Mouse (Mus musculus) natural killer cell, adult 2 months (primary cell): ENCODE measurements around the gene Rae1.

Source experiments
- DNase-seq, 2 experiments: peaks; one replicate each; pipeline ENCODE4 v3.0.0; 2022; ENCODE audit warnings: low spot score in 2 of 2

Rae1 gene

DNA sequence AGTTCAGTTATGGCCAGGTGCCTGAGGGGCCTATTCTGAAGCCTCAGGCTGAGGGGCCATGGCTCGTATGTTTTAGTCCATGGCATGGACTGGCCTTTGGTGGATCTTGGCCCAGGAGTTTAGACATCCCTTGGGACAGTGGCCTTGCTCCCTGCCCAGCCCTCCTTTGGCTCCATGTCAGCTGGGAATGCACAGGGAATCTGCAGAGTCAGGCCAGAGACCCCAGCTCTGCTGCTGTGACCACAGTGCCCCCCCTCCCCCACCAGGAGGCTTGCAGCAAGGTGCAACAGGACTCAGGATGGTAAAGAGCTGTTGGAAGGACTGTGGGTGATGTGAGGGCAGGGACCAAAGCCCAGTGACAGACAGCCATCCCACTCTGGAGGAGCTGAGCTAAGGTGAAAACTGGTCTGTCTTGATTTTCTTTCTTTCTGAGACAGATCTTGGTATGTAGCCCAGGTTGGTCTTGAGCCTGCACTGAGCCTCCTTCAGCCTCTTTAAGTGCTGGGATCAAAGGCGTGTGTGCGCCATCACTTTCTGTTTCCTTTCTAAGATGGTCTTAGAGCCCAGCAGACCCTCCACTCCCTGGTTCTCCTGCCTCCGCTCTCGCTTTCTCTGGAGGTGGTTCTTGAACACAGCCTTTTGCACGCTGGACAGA, 27.4 kb downstream of the Rae1 start:
- DNase-seq = no peak

DNA sequence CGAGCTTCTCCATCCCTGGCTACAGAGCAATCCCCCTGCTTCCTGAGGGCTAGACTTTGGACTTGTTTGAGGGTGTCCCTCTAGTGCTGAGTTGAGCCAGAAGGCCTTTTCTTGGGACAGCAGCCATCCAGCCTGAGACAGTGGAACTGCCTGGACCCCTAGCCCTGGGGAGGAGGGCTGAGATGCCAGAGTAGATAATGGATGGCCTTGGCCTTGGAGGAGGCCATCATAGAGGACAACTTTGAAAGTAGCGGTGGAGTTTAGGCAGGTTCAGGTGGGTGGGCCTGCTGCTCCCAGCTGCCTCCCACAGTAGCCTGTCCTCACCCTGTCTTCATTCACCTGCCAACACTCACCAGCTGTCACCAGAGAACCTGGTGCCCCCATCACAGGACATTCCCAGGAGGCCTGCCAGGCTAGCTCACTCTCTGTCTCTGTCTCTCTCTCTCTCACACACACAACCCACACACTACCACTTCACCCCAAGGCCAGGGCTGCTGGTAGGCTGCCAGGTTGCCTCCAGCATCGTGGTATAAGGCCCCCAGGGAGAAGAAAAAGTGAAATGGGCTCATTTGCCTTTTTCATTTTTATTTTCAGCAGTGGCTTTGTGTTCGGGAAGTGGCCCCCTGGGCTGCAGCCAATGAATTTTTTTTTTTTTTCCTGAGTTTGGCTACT, 28.0 kb downstream of the Rae1 start:
- no peak for DNase-seq

GRCm38 (mm10) chr2:173028508-173029031, 28.7 kb downstream of the Rae1 start:
- DNase-seq = no peak

GRCm38 (mm10) chr2:173030591-173031338, 30.8 kb downstream of the Rae1 start:
- no peak for DNase-seq

GRCm38 (mm10) chr2:173033531-173033930, 33.6 kb downstream of the Rae1 start:
- DNase-seq = no peak

DNA sequence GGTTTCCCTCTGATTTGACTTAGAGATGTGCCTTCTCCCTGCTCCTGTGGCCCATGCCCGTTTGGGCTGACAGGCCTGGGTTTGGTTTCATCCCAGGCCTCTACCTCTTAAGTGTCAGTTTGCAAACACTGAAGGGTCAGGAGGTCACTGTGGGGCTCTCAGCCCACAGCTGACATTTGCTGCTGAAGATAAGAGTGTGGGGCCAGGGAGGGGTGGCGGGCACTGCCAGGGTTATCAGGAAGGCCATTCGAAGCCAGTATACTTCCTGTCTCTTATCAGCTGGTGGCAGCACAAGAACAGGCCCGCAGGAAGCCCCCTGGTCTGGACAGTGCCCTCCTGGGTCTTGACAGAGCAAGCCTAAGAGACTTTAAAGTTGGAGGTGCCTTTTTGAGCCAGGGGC, 35.1 kb downstream of the Rae1 start:
- DNase-seq = no peak

DNA sequence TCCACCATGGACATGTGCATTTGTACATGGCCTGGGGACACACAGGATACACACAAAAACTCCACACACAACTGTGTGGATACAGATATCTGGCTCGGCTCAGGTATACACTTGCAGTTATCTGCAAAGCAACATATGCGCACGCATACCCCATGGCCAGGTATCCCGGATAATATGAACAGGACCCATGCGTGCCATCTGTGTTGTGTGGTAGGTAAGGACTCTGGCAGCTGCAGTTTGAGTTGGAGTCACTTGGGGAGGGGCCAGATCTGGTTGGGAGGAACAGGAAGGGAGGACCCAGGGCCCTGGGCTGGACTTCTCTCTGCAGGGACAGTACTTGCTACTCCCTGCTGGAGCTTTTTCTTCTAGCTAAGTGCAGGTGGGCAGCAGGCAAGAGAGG, 35.7 kb downstream of the Rae1 start:
- no peak for DNase-seq

- DNase-seq = no peak
Measured at GRCm38 (mm10) chr2:173036055-173036454, 36.1 kb downstream of the Rae1 start.

DNA sequence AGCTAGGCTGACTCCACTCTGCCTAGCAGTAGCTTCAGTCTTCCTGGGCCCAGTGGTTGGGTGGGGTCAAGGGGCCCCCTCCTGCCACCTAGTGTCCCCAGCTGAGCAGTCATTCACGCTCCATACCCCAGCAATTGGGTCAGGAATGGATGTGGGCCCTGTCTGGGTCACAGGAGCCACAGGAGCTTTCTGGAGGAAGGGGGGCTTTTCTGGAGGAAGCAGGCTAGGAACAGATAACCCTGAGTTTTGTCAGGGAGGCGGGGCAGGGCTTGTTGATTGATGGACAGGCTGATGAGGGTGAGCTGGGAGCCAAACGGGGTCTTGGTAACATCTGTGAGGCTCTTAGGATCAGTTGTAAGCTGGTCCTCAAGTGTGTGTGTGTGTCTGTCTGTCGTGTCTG, 36.7 kb downstream of the Rae1 start:
- no peak for DNase-seq

DNA sequence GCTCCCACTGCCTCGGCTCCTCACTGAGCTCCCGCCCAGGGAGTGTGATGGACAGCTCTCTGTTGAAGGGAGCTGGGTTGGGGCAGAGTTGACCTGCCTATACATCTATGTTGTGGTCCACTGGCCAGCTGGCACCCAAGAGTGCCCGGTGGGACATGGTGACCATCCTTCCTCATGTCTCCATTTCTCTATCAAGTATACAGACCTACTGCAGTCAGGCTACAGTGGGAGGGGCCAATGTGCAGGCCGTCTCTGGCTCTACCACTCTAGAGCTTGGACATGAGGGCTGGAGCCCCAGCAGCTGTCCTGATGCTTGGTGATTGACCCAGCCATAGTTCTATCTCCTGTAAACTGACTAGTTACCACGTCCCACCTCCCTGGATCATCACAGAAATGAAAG, 37.4 kb downstream of the Rae1 start:
- no peak for DNase-seq

GRCm38 (mm10) chr2:173037827-173038607, 38.1 kb downstream of the Rae1 start:
- DNase-seq = peak; percentile 56 to 59

GRCm38 (mm10) chr2:173039041-173039440, 39.1 kb downstream of the Rae1 start:
- no peak for DNase-seq

DNA sequence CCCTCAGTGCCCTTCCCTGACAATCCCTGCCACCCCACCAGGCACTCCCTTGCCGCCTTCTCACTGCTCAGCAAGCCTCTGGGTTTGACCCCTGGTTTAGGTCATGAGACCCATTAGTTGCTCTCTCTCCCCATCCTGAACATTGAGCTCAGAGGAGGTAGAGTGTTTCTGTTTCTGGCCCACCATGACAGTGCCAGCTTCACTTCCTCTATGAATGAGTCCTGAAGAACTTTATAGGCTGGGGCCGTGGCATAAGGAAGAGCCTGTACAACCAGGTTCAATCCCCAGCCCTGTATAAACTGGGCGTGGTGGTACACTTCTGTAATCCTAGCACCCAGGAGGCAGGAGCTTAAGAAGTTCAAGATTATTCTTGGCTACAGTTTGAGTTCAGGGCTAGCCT, 40.9 kb downstream of the Rae1 start:
- DNase-seq = no peak

DNA sequence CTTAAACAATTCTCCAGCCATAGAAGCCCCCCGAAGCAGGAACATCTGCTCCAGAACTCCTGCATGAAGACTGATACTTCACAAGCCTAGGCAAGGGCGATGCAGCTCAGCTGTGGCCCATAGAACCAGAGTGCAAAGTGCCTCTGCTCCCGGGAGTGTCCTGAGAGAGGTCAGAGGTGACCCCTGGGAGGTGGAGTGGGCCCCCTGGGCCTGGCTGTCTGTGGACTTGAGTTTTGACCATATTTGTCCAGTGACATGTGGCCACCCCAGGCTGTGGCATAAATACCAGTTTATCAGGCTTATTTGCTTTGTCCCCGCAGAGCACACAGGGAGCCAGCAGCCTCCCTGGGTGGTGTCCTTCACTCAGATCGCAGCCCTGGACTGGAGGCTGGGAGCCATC, 41.3 kb downstream of the Rae1 start:
- DNase-seq = no peak

DNA sequence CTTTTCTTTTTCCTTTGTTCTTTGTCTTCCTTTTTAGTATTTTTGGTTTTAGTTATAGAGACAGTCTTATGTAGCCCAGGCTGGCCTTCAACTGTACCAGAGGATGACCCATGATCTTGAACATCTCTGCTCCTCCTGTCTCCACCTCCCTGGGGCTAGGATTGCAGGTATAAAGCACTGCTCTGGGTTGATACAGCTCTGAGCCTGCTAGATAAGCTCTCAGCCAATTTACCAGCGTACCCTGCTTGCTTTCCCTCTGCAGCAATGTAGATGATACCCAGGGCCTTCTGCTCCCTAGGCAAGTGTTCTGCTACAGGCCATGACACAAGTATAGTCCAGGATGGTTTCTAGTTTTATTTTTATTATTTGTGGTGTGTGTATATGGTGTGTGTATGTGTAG, 42.0 kb downstream of the Rae1 start:
- DNase-seq = no peak

DNA sequence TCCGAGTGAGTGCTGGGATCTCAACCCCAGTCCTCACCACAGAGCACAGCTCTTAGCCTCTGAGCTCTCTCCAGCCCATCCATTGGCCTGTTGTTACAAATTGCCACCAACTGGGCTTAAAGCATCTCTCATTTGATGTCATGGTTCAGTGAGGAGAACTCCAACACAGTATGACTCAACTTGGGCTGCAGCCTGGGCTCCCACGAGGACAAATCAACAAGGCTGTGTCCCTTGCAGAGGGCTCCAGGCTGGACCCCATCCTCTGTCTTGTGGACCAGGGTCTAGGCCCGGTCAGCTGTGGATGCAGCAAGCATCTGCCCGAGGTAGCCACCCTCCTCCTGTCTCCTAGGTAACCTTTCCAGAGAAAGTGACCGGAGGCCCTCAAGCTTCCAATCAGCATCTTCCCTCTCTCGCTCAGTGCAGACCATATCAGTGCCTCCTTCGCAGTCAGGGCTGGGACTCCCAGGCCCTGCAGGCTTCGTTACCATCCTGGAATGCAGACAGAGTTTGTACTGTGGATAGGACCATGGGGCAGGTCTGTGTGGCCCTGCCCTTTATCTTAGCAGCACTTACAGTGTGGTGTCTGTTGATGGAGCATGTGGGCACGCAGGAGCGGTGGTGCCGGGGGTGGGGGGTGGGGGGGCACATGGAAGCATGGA, 42.7 kb downstream of the Rae1 start:
- DNase-seq = no peak

- DNase-seq = no peak
Measured at GRCm38 (mm10) chr2:173044198-173044970, 44.5 kb downstream of the Rae1 start.

GRCm38 (mm10) chr2:173046582-173047297, 46.8 kb downstream of the Rae1 start:
- DNase-seq = peak in 1 of 2 experiments; percentile 65

GRCm38 (mm10) chr2:173047471-173047870, 47.6 kb downstream of the Rae1 start:
- DNase-seq = no peak
